ENCODE assay signal across 25 mouse cellular contexts in genomic region chr8:78664306-78664940, GRCm38 (mm10).
DNase-seq lines count a peak whose midpoint lies in the region; ATAC-seq and TF ChIP-seq lines count a peak whose summit lies in the region.
"Had no signal": no experiment of that assay in that cellular context is flagged by ENCODE, and none has a peak within 500 bp of the region (broad histone marks: within the 10 kb centered on the region; RNA-seq: fewer than 3 reads in every experiment).

No protein-coding gene starts in this region.

- H3K4me3 ChIP-seq in heart, embryonic 10.5 days: no peak overlapping the region
- H3K4me3 ChIP-seq in intestine, postnatal 0 days (ENCODE audit: low read depth, low read length): no peak overlapping the region
- H3K4me3 ChIP-seq: embryonic facial prominence, embryonic 12.5 days; forebrain, embryonic 12.5 days; hindbrain, embryonic 13.5 days; layer of hippocampus, adult 2 months; limb, embryonic 12.5 days; neural tube, embryonic 12.5 days had no signal

- peak overlapping the region; percentile 22; the same call in 1 of the 2 replicates for H3K9ac ChIP-seq in intestine, postnatal 0 days (ENCODE audit: low read depth, low read length)
- H3K9ac ChIP-seq: embryonic facial prominence, embryonic 12.5 days; forebrain, embryonic 12.5 days; hindbrain, embryonic 13.5 days; limb, embryonic 12.5 days; neural tube, embryonic 12.5 days had no signal

- DNase-seq in heart, embryonic 10.5 days (ENCODE audit: low spot score): peak; percentile 50
- DNase-seq in heart, adult 8-10 months (ENCODE audit: low spot score): no peak
- peak; percentile 21 to 27 for DNase-seq in cerebellum, postnatal 10 days
- no peak for DNase-seq in kidney, postnatal 4 days
- no peak for DNase-seq in urinary bladder, adult 18-20 months (ENCODE audit: low spot score in 2 of 2)
- no peak for DNase-seq in natural killer cell, adult 2 months (ENCODE audit: low spot score in 2 of 2)
- DNase-seq: gastrocnemius, postnatal 25 days; heart, adult 18-20 months; kidney, adult 9 months; kidney, postnatal 14 days; layer of hippocampus, postnatal 36 days; lung, adult 2 months; lung, postnatal 14 days; midbrain, embryonic 14.5 days; right cerebral cortex, postnatal 25 days; thymus, postnatal 14 days had no signal

- no peaks in the 10 kb centered on the region for H3K27me3 ChIP-seq in heart, embryonic 10.5 days (ENCODE audit: insufficient read depth, poor library complexity, severe bottlenecking)
- no peaks in the 10 kb centered on the region for H3K27me3 ChIP-seq in intestine, postnatal 0 days (replicated peaks; ENCODE audit: control insufficient read depth, insufficient read depth, low read length)
- H3K27me3 ChIP-seq: embryonic facial prominence, embryonic 12.5 days; forebrain, embryonic 12.5 days; hindbrain, embryonic 13.5 days; limb, embryonic 12.5 days; neural tube, embryonic 12.5 days had no signal

- H3K36me3 ChIP-seq in heart, embryonic 10.5 days: 0 out of 2 replicates have a peak, but pooled peaks cover under 1% of the 10 kb centered on the region
- H3K36me3 ChIP-seq in intestine, postnatal 0 days (ENCODE audit: control insufficient read depth, insufficient read depth): peaks cover 8% of the 10 kb centered on the region; the same call in 1 of the 2 replicates
- H3K36me3 ChIP-seq: embryonic facial prominence, embryonic 12.5 days; forebrain, embryonic 12.5 days; hindbrain, embryonic 13.5 days; neural tube, embryonic 12.5 days had no signal

- ATAC-seq in intestine, postnatal 0 days: peak; percentile 72
- ATAC-seq: CD4-positive, CD25-positive, alpha-beta regulatory T cell, adult 4 months had no signal

- H3K27ac ChIP-seq in heart, embryonic 10.5 days: no peak overlapping the region
- peak overlapping the region; percentile 82 for H3K27ac ChIP-seq in intestine, postnatal 0 days (ENCODE audit: low read depth, low read length)
- H3K27ac ChIP-seq: embryonic facial prominence, embryonic 12.5 days; forebrain, embryonic 12.5 days; hindbrain, embryonic 13.5 days; layer of hippocampus, adult 2 months; limb, embryonic 12.5 days; neural tube, embryonic 12.5 days had no signal

- H3K4me1 ChIP-seq in heart, embryonic 10.5 days: no peaks in the 10 kb centered on the region
- peaks cover 5% of the 10 kb centered on the region; the same call in 1 of the 2 replicates for H3K4me1 ChIP-seq in intestine, postnatal 0 days (replicated peaks; ENCODE audit: control insufficient read depth, insufficient read depth, low read length)
- H3K4me1 ChIP-seq: embryonic facial prominence, embryonic 12.5 days; limb, embryonic 12.5 days; neural tube, embryonic 12.5 days had no signal

- peak overlapping the region; percentile 48 for H3K4me2 ChIP-seq in intestine, postnatal 0 days (replicated peaks; ENCODE audit: low read depth)
- H3K4me2 ChIP-seq: embryonic facial prominence, embryonic 12.5 days; forebrain, embryonic 12.5 days; hindbrain, embryonic 13.5 days; limb, embryonic 12.5 days; liver, embryonic 11.5 days; neural tube, embryonic 12.5 days had no signal

- H3K9me3 ChIP-seq in heart, embryonic 10.5 days: no peaks in the 10 kb centered on the region
- H3K9me3 ChIP-seq in intestine, postnatal 0 days (ENCODE audit: control insufficient read depth): no peaks in the 10 kb centered on the region
- H3K9me3 ChIP-seq: embryonic facial prominence, embryonic 12.5 days; forebrain, embryonic 12.5 days; hindbrain, embryonic 13.5 days; limb, embryonic 12.5 days; neural tube, embryonic 12.5 days had no signal

- WGBS in heart, embryonic 10.5 days: 85% methylated on average over 12 of the region's 12 CpGs
- WGBS in intestine, postnatal 0 days: 64% methylated on average over 12 of the region's 12 CpGs

- TF ChIP-seq CTCF in intestine, postnatal 0 days (IDR thresholded peaks at IDR 0.05; ENCODE audit: low read depth): no peak

Comparison
In these comparisons a context has a peak if more than half of its experiments do, and no peak if none do; other contexts are left out.
1. DNase-seq: peak in heart, embryonic 10.5 days (single experiment) and cerebellum, postnatal 10 days (2 of 2); none in heart, adult 8-10 months (single experiment), kidney, postnatal 4 days (0 of 2), urinary bladder, adult 18-20 months (0 of 2) and natural killer cell, adult 2 months (0 of 2).